Mouse (Mus musculus) small intestine, adult 2 months (tissue): Measurements from ENCODE around the gene Rnf222.

Source experiments
- CTCF ChIP-seq: fragments of 200-500 bp; IDR thresholded peaks from 2 replicates; pipeline ENCODE4 v1.5.1; 2012; ENCODE audit warnings: low read depth, mild to moderate bottlenecking, control low read depth, inconsistent platforms, low read length, moderate library complexity, mixed read lengths; ENCODE audit not compliant: insufficient replicate concordance, insufficient read length; ENCODE audit errors: extremely low read depth
- POLR2A ChIP-seq: fragments of 200-500 bp; IDR thresholded peaks from 2 replicates; pipeline ENCODE4 v1.6.1; 2012; ENCODE audit warnings: low read depth, mild to moderate bottlenecking, control low read depth, inconsistent platforms, low read length, moderate library complexity

GRCm38 (mm10) chr11:68878811-68879210 lies 9.5 kb upstream of the Rnf222 start:
- TF ChIP-seq CTCF (no peak), POLR2A (no peak)
